Mouse (Mus musculus): ENCODE measurements at regions not wholly inside any gene's neighbourhood (a gene's known extent, or its start where the extent isn't known, plus 50 kb on each side); places are given as distances from the start of the nearest gene placed in this dataset.

GRCm38 (mm10) chr1:28373351-28373750 lies 406.7 kb downstream of the Gm597 start:
- ATAC-seq (ENCODE audit: insufficient read depth, low FRiP score), result no peak
- WGBS, result 74% methylated on average over 3 of the region's 3 CpGs
- H3K9me3 ChIP-seq (replicated peaks; ENCODE audit: control insufficient read depth, low read length), result no peaks in the 10 kb centered on the region

DNA sequence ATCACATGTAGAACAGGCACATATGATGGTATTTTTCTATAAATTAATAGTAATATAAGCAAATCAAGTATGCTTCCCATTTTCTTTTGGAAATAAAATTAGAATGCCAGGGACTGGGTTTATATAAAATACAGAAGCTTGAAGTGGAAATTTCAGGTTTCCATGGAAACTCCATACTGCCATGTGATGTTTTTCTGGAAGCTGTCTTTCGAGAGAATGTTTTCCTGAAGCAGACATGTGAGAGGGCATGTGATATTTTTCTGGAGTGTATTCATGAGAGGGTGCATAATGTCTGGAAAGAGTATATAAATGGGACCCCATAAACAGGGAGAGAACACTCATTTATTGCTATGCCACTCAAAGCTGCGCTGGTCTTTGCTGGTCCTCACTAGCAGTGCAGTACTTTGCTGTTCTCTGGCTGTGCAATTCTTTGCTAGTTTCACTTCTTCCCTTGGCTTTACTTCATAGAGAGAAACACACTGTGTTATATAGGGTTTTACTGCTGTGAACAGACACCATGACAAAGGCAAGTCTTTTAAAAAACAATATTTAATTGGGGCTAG lies 430.6 kb downstream of the Gm597 start:
- no peak overlapping the region for H3K4me3 ChIP-seq (replicated peaks; ENCODE audit: low read length)
- 68% methylated on average over 2 of the region's 2 CpGs for WGBS
- H3K27ac ChIP-seq (ENCODE audit: low read length), result no peak overlapping the region

More at GRCm38 (mm10) chr1:28373351-28373750, 406.7 kb downstream of the Gm597 start:
- no peak overlapping the region for H3K4me2 ChIP-seq (ENCODE audit: low read depth, low read length)
- H3K27me3 ChIP-seq (ENCODE audit: control insufficient read depth, insufficient read depth, low read length), result no peaks in the 10 kb centered on the region
- H3K4me1 ChIP-seq (ENCODE audit: control insufficient read depth, insufficient read depth, low read length), result no peaks in the 10 kb centered on the region
- H3K27ac ChIP-seq (ENCODE audit: low read length), result no peak overlapping the region
- no peak overlapping the region for H3K4me3 ChIP-seq (replicated peaks; ENCODE audit: low read length)
- no peaks in the 10 kb centered on the region for H3K36me3 ChIP-seq (ENCODE audit: control insufficient read depth, insufficient read depth, low read length)
- H3K9ac ChIP-seq (ENCODE audit: low read length), result no peak overlapping the region

GRCm38 (mm10) chr1:28348572-28348971 lies 431.5 kb downstream of the Gm597 start:
- no peak for ATAC-seq (ENCODE audit: insufficient read depth, low FRiP score)
- no peaks in the 10 kb centered on the region for H3K9me3 ChIP-seq (replicated peaks; ENCODE audit: control insufficient read depth, low read length)
- H3K9ac ChIP-seq (ENCODE audit: low read length), result no peak overlapping the region
- H3K4me1 ChIP-seq (ENCODE audit: control insufficient read depth, insufficient read depth, low read length), result no peaks in the 10 kb centered on the region
- H3K27ac ChIP-seq (ENCODE audit: low read length), result no peak overlapping the region
- 59% methylated on average over 3 of the region's 3 CpGs for WGBS
- H3K4me2 ChIP-seq (ENCODE audit: low read depth, low read length), result no peak overlapping the region
- no peaks in the 10 kb centered on the region for H3K27me3 ChIP-seq (ENCODE audit: control insufficient read depth, insufficient read depth, low read length)
- H3K4me3 ChIP-seq (replicated peaks; ENCODE audit: low read length), result no peak overlapping the region
- no peaks in the 10 kb centered on the region for H3K36me3 ChIP-seq (ENCODE audit: control insufficient read depth, insufficient read depth, low read length)

More for the DNA sequence above, 430.6 kb downstream of the Gm597 start:
- no peaks in the 10 kb centered on the region for H3K36me3 ChIP-seq (ENCODE audit: control insufficient read depth, insufficient read depth, low read length)
- H3K9me3 ChIP-seq (replicated peaks; ENCODE audit: control insufficient read depth, low read length), result no peaks in the 10 kb centered on the region
- ATAC-seq (ENCODE audit: insufficient read depth, low FRiP score), result no peak
- no peaks in the 10 kb centered on the region for H3K27me3 ChIP-seq (ENCODE audit: control insufficient read depth, insufficient read depth, low read length)
- no peak overlapping the region for H3K4me2 ChIP-seq (ENCODE audit: low read depth, low read length)
- H3K9ac ChIP-seq (ENCODE audit: low read length), result no peak overlapping the region
- H3K4me1 ChIP-seq (ENCODE audit: control insufficient read depth, insufficient read depth, low read length), result no peaks in the 10 kb centered on the region

- no peak for ATAC-seq (ENCODE audit: insufficient read depth, low FRiP score)
- WGBS, result 65% methylated on average over 1 of the region's 1 CpGs
Measured at GRCm38 (mm10) chr1:28340054-28340453, 440.0 kb downstream of the Gm597 start.

DNA sequence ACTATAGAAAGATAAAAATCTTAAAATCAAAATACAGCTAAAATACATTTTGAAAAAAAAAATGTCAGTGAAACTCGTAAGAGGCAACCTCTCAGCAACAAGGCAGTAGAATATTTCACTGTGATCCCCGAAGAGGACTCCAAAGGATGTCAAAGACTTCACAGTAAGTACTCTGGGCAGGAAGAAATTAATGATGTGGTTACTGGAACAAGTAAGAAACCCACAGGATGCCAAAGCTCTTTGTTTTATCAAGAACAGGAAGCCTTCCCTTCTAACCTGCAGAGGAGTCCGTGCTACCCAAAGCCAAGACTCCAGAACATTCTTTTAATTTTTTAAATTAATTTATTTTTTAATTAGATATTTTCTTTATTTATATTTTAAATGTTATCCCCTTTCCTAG lies 445.7 kb downstream of the Gm597 start:
- Histone ChIP-seq H3K27ac (ENCODE audit: low read length) (no peak overlapping the region), H3K4me1 (ENCODE audit: control insufficient read depth, insufficient read depth, low read length) (no peaks in the 10 kb centered on the region), H3K27me3 (ENCODE audit: control insufficient read depth, insufficient read depth, low read length) (no peaks in the 10 kb centered on the region), H3K36me3 (ENCODE audit: control insufficient read depth, insufficient read depth, low read length) (no peaks in the 10 kb centered on the region), H3K9ac (ENCODE audit: low read length) (no peak overlapping the region), H3K4me3 (replicated peaks; ENCODE audit: low read length) (no peak overlapping the region), H3K9me3 (replicated peaks; ENCODE audit: control insufficient read depth, low read length) (no peaks in the 10 kb centered on the region), H3K4me2 (ENCODE audit: low read depth, low read length) (no peak overlapping the region)
- WGBS, result 78% methylated on average over 3 of the region's 3 CpGs
- ATAC-seq (ENCODE audit: insufficient read depth, low FRiP score), result no peak

More at GRCm38 (mm10) chr1:28340054-28340453, 440.0 kb downstream of the Gm597 start:
- Histone ChIP-seq H3K4me2 (ENCODE audit: low read depth, low read length) (no peak overlapping the region), H3K27me3 (ENCODE audit: control insufficient read depth, insufficient read depth, low read length) (no peaks in the 10 kb centered on the region), H3K9me3 (replicated peaks; ENCODE audit: control insufficient read depth, low read length) (no peaks in the 10 kb centered on the region), H3K36me3 (ENCODE audit: control insufficient read depth, insufficient read depth, low read length) (no peaks in the 10 kb centered on the region), H3K4me3 (replicated peaks; ENCODE audit: low read length) (no peak overlapping the region), H3K4me1 (ENCODE audit: control insufficient read depth, insufficient read depth, low read length) (no peaks in the 10 kb centered on the region), H3K9ac (ENCODE audit: low read length) (no peak overlapping the region), H3K27ac (ENCODE audit: low read length) (no peak overlapping the region)

DNA sequence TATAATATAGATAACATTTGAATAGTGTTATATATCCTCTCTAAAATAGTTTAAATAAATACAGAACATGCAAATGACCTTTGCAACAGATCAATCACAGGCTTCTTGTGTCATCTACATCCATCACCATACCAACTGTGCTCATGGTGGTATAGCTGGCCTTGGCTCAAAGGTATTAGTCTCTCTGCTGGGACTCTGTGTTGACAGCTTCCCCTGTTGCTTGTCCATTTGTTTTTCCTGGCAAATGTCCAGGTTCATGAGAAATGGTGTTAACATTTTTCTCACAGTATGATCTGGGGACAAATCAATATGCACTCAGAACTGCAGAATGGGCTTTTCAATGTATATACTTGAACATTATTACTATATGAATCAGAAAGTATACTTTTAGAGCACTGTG lies 448.0 kb downstream of the Gm597 start:
- no peaks in the 10 kb centered on the region for H3K27me3 ChIP-seq (ENCODE audit: control insufficient read depth, insufficient read depth, low read length)
- H3K4me1 ChIP-seq (ENCODE audit: control insufficient read depth, insufficient read depth, low read length), result no peaks in the 10 kb centered on the region
- H3K9ac ChIP-seq (ENCODE audit: low read length), result no peak overlapping the region
- H3K36me3 ChIP-seq (ENCODE audit: control insufficient read depth, insufficient read depth, low read length), result no peaks in the 10 kb centered on the region
- no peak overlapping the region for H3K4me3 ChIP-seq (replicated peaks; ENCODE audit: low read length)
- no peak overlapping the region for H3K4me2 ChIP-seq (ENCODE audit: low read depth, low read length)
- no peak for ATAC-seq (ENCODE audit: insufficient read depth, low FRiP score)
- H3K9me3 ChIP-seq (replicated peaks; ENCODE audit: control insufficient read depth, low read length), result no peaks in the 10 kb centered on the region
- no peak overlapping the region for H3K27ac ChIP-seq (ENCODE audit: low read length)

- Histone ChIP-seq H3K9ac (ENCODE audit: low read length) (no peak overlapping the region), H3K4me1 (ENCODE audit: control insufficient read depth, insufficient read depth, low read length) (no peaks in the 10 kb centered on the region), H3K27ac (ENCODE audit: low read length) (peak overlapping the region; percentile 65; the same call in 1 of the 2 replicates), H3K27me3 (ENCODE audit: control insufficient read depth, insufficient read depth, low read length) (no peaks in the 10 kb centered on the region), H3K4me2 (ENCODE audit: low read depth, low read length) (peak overlapping the region; percentile 34; the same call in 1 of the 2 replicates), H3K36me3 (ENCODE audit: control insufficient read depth, insufficient read depth, low read length) (no peaks in the 10 kb centered on the region), H3K4me3 (replicated peaks; ENCODE audit: low read length) (no peak overlapping the region), H3K9me3 (replicated peaks; ENCODE audit: control insufficient read depth, low read length) (no peaks in the 10 kb centered on the region)
- WGBS, result 49% methylated on average over 9 of the region's 9 CpGs
- peak; percentile 33; the same call in 1 of the 2 replicates for ATAC-seq (ENCODE audit: insufficient read depth, low FRiP score)
Measured at GRCm38 (mm10) chr1:28328986-28329385, 451.1 kb downstream of the Gm597 start.

DNA sequence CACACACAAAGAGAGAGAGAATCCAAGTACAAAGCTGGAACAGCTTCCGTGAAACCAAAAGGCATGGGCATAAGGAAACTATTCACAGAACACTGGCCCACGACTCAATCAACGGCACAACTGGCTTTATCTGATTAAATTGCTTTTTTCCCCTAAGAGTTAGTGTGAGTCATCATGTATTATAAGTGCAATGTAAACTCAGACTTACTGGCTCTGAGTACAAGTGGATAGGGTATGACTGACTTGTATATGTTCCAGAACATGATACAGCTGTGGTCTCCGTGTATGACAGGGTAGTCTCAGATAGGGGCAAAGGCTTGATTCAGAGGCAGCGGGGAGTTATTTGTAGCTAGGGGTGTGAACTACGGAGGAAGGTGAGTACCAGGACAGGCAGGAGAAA lies 451.5 kb downstream of the Gm597 start:
- H3K36me3 ChIP-seq (ENCODE audit: control insufficient read depth, insufficient read depth, low read length), result no peaks in the 10 kb centered on the region
- peak; percentile 93 for ATAC-seq (ENCODE audit: insufficient read depth, low FRiP score)
- no peak overlapping the region for H3K9ac ChIP-seq (ENCODE audit: low read length)
- WGBS, result 29% methylated on average over 6 of the region's 6 CpGs
- no peaks in the 10 kb centered on the region for H3K9me3 ChIP-seq (replicated peaks; ENCODE audit: control insufficient read depth, low read length)
- no peak overlapping the region for H3K4me3 ChIP-seq (replicated peaks; ENCODE audit: low read length)
- peak overlapping the region; percentile 65; the same call in 1 of the 2 replicates for H3K27ac ChIP-seq (ENCODE audit: low read length)
- H3K4me2 ChIP-seq (ENCODE audit: low read depth, low read length), result peak overlapping the region; percentile 34; the same call in 1 of the 2 replicates
- H3K4me1 ChIP-seq (ENCODE audit: control insufficient read depth, insufficient read depth, low read length), result no peaks in the 10 kb centered on the region
- no peaks in the 10 kb centered on the region for H3K27me3 ChIP-seq (ENCODE audit: control insufficient read depth, insufficient read depth, low read length)

DNA sequence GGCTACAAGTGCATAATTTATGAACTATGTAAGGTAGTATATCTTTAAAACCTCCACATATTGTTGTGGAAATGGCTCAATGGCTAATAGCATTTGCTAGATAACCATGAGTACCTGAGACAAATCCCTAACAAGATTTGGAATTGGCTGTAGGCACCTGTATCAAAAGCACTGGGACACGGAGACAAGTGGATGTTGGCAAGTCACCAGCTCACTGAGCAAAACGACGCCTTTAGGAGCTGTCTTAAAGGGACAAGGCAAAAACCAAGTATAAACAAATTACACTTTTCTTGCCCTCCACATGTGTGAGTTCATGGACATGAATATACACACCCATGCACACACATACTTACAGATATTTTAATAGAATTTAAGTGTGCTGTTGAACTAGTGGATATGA lies 455.9 kb downstream of the Gm597 start:
- Histone ChIP-seq H3K27ac (ENCODE audit: low read length) (no peak overlapping the region), H3K4me3 (replicated peaks; ENCODE audit: low read length) (no peak overlapping the region), H3K9me3 (replicated peaks; ENCODE audit: control insufficient read depth, low read length) (no peaks in the 10 kb centered on the region), H3K36me3 (ENCODE audit: control insufficient read depth, insufficient read depth, low read length) (no peaks in the 10 kb centered on the region), H3K9ac (ENCODE audit: low read length) (no peak overlapping the region), H3K4me1 (ENCODE audit: control insufficient read depth, insufficient read depth, low read length) (no peaks in the 10 kb centered on the region), H3K4me2 (ENCODE audit: low read depth, low read length) (no peak overlapping the region), H3K27me3 (ENCODE audit: control insufficient read depth, insufficient read depth, low read length) (no peaks in the 10 kb centered on the region)
- WGBS, result 60% methylated on average over 3 of the region's 3 CpGs
- ATAC-seq (ENCODE audit: insufficient read depth, low FRiP score), result no peak
